Mouse (Mus musculus) gastrocnemius, postnatal 25 days (tissue): ENCODE data around the gene Crb2. TPM values are rescaled to one million over a fixed set of nuclear protein-coding genes. Genes with fewer than 3 reads are reported as not detected.

Experiments
- total RNA-seq, 2 experiments: library from RNA; stranded (reverse); gene quantifications; 1 replicate in 1 of 2; 2 replicates in 1 of 2; pipeline ENCODE4 v1.2.3; 2021

Gene Crb2
- total RNA-seq, 2 experiments from 2014 or later: not detected

Other genes starting within 250 kb of the Crb2 start
- 10 to 100 TPM; 14.4 to 16.9 TPM for gene Strbp, start 72.4 kb upstream of the Crb2 start, total RNA-seq